Mouse (Mus musculus): ENCODE measurements around the gene Retsat.
A peak's percentile ranks its signal among the peaks of the same experiment; 100 is the strongest.

Retsat gene

DNA sequence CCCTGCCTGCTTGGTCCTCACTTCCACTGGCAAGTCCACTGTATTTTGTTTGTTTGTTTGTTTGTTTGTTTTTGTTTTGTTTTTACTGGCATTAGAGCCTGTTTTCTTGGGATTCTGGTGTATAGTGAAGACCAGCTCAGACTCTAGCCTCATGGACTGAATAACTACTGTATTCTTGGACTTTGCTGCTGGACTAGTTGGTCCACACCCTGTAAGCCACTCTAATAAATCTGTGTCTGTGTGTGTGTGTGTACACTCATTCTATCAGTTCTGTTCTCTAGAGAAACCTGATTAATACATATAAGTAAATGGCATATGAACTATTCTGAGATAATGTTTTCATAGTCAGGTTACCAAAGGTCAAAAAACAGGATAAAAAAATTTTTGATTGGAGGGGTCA is 8.2 kb upstream of the Retsat start:
- no peak for DNase-seq

DNA sequence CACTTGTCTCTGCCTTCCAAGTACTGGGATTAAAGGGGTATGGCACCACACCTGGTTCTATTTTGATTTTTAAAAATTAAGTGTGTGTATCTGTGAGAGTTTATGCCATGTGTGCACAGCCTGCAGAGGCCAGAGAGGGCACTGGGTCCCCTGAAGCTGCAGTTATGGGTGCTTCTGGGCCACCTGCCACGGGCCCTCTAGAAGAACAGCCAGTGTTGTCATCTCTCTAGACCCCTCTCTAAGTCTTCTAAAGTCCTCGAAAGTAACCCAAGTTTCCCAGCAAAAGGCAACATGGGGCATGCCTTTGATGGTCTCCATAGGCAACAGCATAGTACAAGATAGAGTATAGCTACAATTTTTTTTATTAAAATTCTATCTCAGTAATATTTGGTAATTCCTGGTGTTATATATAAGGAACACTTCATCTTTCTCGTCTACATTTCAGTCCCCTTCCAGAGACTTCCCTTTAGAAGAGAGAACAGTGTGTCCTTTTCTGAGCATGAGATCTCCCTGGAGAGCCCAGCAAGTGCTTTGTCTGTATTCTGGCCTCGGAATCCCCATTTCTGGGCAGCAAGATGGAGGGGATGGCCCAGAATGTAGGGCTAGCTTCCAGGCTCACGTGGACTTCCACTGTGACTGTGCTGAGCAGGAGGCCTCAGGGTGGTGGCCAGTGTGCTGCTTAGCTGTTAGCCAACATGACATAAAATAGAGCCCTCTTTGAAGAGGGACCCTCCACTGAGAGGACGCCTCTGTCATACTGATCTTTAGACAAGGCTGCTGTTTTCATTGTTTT is 5.1 kb upstream of the Retsat start:
- no peak for DNase-seq

DNA sequence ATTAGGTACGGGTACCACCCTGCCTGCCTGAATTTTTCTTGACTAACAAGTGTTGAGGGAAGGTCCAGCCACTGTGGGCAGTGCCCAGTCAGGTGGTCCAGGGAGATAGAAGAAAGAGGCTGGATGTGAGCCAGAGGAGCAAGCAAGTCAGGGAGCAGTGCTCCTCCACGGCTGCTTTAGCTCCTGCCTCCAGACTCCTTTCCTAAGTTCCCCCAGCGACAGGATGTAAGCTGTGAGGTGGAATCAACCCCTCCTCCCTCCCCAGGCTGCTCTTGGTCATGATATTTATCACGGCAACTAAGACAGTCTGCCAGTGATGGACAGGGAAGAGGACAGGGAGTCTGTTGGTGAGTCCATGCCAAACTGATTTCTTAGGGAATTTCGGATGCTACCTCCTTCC is 4.4 kb upstream of the Retsat start:
- DNase-seq: no peak

- peak; percentile 59 to 80 for DNase-seq
Observed at GRCm38 (mm10) chr6:72597083-72597874, 996 bp upstream of the Retsat start.

DNA sequence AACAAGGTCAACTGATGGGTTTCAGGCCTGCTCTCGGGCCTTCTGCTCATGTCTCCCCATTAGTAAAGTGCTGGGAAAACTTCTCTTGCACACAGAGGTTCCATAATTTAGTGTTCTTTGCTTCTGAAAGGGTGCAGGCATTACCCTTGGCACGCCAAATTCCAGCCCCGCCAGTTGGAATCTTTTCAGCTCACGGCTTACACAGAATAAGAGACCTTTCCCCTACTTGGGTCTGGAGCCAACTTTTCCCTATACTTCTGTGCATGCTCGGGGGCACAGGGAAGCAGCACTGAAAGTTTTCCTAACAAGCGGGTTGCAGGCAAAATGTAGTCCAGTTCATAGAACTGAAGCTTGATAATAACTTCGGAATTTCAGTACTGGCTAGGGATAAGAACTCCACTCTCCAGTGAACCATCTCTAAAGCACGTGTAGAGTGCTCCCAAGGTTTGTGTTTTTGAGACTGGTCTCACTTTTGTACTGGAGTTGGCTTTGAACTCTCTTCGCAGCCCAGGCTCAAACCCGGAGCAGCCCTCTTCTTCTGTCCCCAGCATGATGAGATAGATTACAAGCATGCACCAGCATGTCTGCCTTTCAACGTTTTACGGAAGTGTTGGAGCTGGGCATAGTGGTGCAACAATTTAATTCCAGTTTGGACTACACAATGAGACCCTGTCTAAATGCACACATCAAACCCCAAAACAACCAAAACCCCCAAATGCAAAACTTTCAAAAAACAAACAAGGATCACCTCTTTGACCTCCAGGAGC is 699 bp downstream of the Retsat start:
- DNase-seq: peak in 1 of 2 experiments; percentile 60

- DNase-seq: no peak
Observed at GRCm38 (mm10) chr6:72600216-72600615, 1.9 kb downstream of the Retsat start.

DNA sequence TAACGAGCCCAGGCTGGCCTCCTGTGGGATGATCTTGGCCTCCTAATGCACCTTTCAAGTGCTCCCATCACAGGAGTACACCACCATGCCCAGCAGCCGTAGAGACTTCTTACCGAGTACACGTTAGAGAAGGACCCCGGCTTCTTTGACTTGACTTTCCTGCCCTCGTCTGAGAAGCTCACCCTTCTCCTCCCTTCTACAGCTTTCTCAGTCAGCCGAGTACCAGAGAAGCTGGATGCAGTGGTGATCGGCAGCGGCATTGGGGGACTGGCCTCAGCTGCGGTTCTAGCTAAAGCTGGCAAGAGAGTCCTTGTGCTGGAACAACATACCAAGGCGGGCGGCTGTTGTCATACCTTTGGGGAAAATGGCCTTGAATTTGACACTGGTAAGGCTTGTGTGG is 2.5 kb downstream of the Retsat start:
- no peak for DNase-seq

DNA sequence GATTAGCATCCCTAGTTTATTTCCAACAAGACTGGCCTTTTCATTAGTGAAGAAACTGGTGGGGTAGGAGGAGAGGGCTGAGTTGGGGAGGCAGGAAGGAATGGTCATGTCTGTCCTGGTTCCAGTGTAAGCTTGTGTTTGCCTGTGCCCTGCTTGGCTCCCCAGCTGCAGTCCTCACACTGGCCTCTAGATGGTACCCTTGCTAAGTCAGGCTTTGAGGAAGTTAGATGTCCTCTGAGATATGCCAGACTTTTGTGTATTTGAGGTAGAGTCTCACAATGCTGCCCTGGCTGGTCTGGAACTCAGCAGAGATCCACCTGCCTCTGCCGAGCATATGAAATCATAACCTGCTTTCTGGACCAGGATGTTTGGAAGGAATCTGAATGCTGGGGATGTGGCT is 3.5 kb downstream of the Retsat start:
- DNase-seq: peak; percentile 81 to 89

GRCm38 (mm10) chr6:72604066-72604465 is 5.8 kb downstream of the Retsat start:
- no peak for DNase-seq

DNA sequence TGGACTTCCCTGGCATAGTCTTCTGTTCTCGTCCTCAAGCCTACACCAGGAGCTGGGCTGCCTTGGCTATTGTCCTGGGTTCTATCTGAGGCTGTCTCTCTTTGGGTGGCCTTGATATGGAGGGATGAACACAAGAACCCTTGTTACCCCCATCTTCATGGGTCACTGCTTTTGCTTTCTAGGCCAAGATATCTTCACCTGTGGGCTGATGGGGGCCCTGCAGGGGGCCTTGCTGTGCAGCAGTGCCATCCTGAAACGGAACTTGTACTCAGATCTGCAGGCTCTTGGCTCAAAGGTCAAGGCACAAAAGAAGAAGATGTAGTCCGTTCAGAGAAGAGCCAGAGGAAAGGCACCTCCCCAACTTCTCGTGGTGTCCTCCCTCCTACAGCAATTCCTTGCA is 8.8 kb downstream of the Retsat start:
- no peak for DNase-seq

- no peak for DNase-seq
Observed at GRCm38 (mm10) chr6:72607676-72608075, 9.4 kb downstream of the Retsat start.

DNA sequence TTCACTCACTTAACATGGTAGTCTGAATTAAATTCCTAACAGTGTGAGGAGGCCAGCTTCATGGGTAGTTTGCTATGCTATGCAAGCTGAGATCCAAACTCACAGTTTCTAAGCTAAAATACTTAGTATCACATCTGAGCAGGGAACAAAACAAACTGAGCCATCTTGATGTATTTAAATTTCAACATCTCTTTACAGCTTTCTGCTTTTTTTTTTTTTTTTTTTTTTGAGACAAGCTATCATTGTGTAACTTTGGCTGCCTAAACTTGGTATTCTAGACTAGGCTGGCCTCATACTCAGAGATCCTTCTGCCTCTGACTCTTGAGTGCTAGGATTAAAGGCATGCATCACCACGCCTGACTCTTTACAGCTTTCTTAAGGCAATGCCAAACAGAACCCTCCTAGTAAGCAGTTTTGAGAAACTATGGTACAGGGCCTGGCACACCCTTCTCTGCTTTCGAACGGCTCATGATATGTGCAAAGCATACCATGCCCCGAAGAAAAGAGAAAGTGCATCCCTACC is 10.4 kb downstream of the Retsat start:
- no peak for DNase-seq

GRCm38 (mm10) chr6:72610261-72610660 is 12.0 kb downstream of the Retsat start:
- DNase-seq: no peak

- DNase-seq: no peak
Observed at GRCm38 (mm10) chr6:72615151-72615550, 16.9 kb downstream of the Retsat start.

DNA sequence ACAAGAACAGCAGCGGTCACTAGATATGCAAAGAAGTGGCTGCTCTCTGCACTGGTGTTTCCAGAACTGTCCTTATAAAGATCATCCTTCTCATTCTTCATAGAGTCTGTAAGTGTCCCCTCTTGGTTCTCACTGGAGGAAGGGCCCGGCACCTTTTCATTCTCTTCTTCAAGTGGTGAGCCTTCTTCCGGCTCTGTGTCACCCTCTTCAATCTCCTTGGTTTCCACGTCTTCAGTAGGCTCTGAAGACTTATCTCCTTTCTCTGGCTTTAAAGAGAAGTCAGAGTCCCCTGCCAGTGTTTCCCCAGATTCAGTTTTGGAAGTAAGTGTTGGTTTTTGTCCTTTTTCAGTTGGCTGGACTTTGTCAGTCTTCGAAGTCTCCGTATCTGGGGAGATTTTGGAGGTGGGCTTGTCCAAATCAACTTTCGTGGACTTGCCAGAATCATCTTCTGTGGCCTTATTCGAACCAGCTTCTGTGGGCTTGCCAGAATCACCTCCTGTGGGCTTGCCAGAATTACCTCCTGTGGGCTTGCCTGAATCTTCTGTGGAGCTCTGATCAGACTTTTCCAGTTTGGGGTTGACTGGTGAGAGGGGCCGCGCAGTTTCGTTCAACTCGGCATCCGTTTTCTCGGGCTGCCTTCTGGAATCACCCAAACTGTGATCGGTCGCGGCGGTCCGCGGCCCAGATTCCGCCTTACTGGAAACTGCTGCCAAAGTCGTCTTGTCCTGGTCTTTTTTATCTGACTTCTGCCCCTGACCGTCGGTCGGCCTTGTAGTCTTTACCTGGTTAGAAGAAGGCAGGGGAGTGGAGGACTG is 17.5 kb downstream of the Retsat start:
- DNase-seq: no peak

DNA sequence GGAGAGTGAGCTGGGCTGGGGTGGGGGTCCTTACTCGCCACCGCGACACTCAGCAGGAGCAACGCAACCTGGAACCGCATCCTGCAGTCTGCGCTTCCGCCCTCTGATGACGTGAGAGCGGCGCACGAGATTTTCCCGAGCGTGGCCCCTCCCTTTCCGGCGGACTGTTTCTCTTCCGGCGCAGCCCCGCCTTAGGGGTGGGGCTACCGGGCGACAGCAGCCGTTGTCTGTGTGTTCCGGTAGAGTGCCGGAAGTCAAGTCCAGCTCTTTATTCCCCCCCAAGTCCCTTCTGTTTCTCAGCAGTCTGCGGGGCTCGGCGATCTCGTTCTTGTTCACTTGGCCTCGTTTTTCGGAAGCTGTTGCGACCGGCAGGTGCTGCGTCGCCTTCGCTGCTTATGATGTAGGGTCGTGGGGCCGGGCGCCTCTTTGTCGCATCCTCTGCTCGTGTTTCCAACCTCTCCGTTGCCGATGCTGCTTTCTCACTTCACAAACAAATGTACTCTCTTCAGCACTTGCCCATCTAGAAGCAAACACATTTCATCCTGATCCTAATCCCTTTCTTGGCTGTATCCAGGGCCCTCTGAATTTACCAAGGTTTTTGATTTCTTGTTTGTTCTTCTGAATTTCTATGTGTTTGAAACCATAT is 18.5 kb downstream of the Retsat start, which contains the start of gene Tgoln1:
TSS of gene Tgoln1 (minus strand) at position 358 of the 646 bp plus-strand sequence.
- DNase-seq: peak; percentile 96

- DNase-seq: peak in 1 of 2 experiments; percentile 64
Observed at GRCm38 (mm10) chr6:72619734-72620532, 21.7 kb downstream of the Retsat start.

GRCm38 (mm10) chr6:72620920-72621319 is 22.6 kb downstream of the Retsat start:
- DNase-seq: no peak

DNA sequence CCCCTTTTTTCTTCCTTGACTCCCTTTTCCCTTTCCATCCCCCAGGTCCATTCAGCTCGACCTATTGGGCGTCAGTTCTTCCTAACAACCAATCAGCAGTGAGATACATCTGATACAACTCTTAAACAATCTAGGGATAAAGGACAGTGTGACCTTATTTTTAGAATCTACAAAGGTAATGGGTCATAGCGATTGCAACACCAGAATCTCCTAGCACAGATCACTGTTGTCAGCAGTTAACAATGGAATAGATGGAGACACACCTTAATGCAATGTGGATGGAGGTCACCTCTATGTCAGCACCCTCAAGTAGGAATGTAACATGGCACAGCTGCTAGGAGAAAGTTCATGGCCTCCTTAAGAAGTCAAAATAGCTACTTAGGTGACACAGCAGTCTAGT is 24.6 kb downstream of the Retsat start:
- no peak for DNase-seq

- DNase-seq: no peak
Observed at GRCm38 (mm10) chr6:72623661-72624402, 25.6 kb downstream of the Retsat start.
